Mouse (Mus musculus) heart, postnatal 25 days (tissue): ENCODE results near the gene Ift20. TPM values are rescaled to one million over a fixed set of nuclear protein-coding genes. Genes with fewer than 3 reads are reported as not detected.
A peak's percentile ranks its signal among the peaks of the same experiment; 100 is the strongest.
"Not testable (repeated sequence)": the region's sequence is repeated elsewhere in the genome, so short reads cannot be mapped to it uniquely, and the experiment has no call there.

Source experiments
- DNase-seq: peaks from one replicate; pipeline ENCODE4 v3.0.0; 2022; ENCODE audit warnings: low spot score
- intact Hi-C: fragments of 180-260 bp; cut with DNase I; formaldehyde crosslinking; loops from one replicate; pipeline ENCODE4 v1.15.1; 2025
- total RNA-seq, 2 experiments: library from RNA; stranded (reverse); gene quantifications; 2 replicates each; pipeline ENCODE4 v1.2.3; 2021

Gene Ift20
- total RNA-seq, 2 experiments from 2014 or later: 39.0 to 45.5 TPM

- intact Hi-C loops: no loop called here
- no peak for DNase-seq
Measured at GRCm38 (mm10) chr11:78521880-78522279, 14.3 kb upstream of the Ift20 start.

GRCm38 (mm10) chr11:78522481-78522997 is 13.6 kb upstream of the Ift20 start:
- DNase-seq: no peak

GRCm38 (mm10) chr11:78523241-78523955 is 12.8 kb upstream of the Ift20 start:
- intact Hi-C loops: no loop called here
- DNase-seq: no peak

More at GRCm38 (mm10) chr11:78522481-78522997, 13.6 kb upstream of the Ift20 start:
- intact Hi-C loops: no loop called here

- intact Hi-C loops: no loop called here
- DNase-seq: no peak
Measured at GRCm38 (mm10) chr11:78524838-78525237, 11.3 kb upstream of the Ift20 start.

GRCm38 (mm10) chr11:78528714-78529113 is 7.4 kb upstream of the Ift20 start:
- DNase-seq: no peak

GRCm38 (mm10) chr11:78530001-78530400 is 6.2 kb upstream of the Ift20 start:
- no peak for DNase-seq
- intact Hi-C loops: loop anchor here (2.0 kb wide), 1 partner anchor 15 kb away; no protein-coding TSS in a partner anchor

More at GRCm38 (mm10) chr11:78528714-78529113, 7.4 kb upstream of the Ift20 start:
- intact Hi-C loops: no loop called here

GRCm38 (mm10) chr11:78531046-78531445 is 5.1 kb upstream of the Ift20 start:
- intact Hi-C loops: loop anchor here (2.0 kb wide), 1 partner anchor 16 kb away; no protein-coding TSS in a partner anchor
- peak; percentile 64 for DNase-seq

- DNase-seq: not testable (repeated sequence)
- intact Hi-C loops: loop anchor here (2.0 kb wide), 1 partner anchor 17 kb away; no protein-coding TSS in a partner anchor
Measured at GRCm38 (mm10) chr11:78531515-78531914, 4.6 kb upstream of the Ift20 start.

- intact Hi-C loops: no loop called here
- no peak for DNase-seq
Measured at GRCm38 (mm10) chr11:78534516-78534915, 1.6 kb upstream of the Ift20 start.

- intact Hi-C loops: no loop called here
- DNase-seq: peak; percentile 29
Measured at GRCm38 (mm10) chr11:78535376-78536079, 633 bp upstream of the Ift20 start.

- intact Hi-C loops: no loop called here
- DNase-seq: no peak
Measured at GRCm38 (mm10) chr11:78536690-78537084, 526 bp downstream of the Ift20 start.

- intact Hi-C loops: no loop called here
- DNase-seq: no peak
Measured at GRCm38 (mm10) chr11:78540358-78540757, 4.2 kb downstream of the Ift20 start.

- intact Hi-C loops: no loop called here
- no peak for DNase-seq
Measured at GRCm38 (mm10) chr11:78544449-78545111, 8.4 kb downstream of the Ift20 start.

GRCm38 (mm10) chr11:78545181-78545580 is 9.0 kb downstream of the Ift20 start:
- intact Hi-C loops: no loop called here

GRCm38 (mm10) chr11:78547718-78548460 is 11.7 kb downstream of the Ift20 start:
- intact Hi-C loops: no loop called here
- DNase-seq: no peak

More at GRCm38 (mm10) chr11:78545181-78545580, 9.0 kb downstream of the Ift20 start:
- DNase-seq: no peak

- intact Hi-C loops: no loop called here
- no peak for DNase-seq
Measured at GRCm38 (mm10) chr11:78549491-78549987, 13.4 kb downstream of the Ift20 start.

- peak; percentile 94 for DNase-seq
- intact Hi-C loops: loop anchor here (10.0 kb wide), 1 partner anchor 374 kb away; the partner anchor contains the start of gene Nos2
Measured at GRCm38 (mm10) chr11:78550168-78551058, 14.3 kb downstream of the Ift20 start, which contains the start of gene Tmem97. Gene Tmem97 (minus strand): TSS chr11:78550777.

GRCm38 (mm10) chr11:78551059-78551398 is 14.9 kb downstream of the Ift20 start:
- intact Hi-C loops: loop anchor here (10.0 kb wide), 1 partner anchor 374 kb away; the partner anchor contains the start of gene Nos2
- DNase-seq: no peak
